Mouse (Mus musculus) layer of hippocampus, adult 2 months (tissue): ENCODE results near the gene Myom1. TPM values are rescaled to one million over a fixed set of nuclear protein-coding genes. Genes with fewer than 3 reads are reported as not detected.

Experiments used
- DNase-seq, 2 experiments: peaks; one replicate each; pipeline ENCODE4 v3.0.0; 2022; ENCODE audit warnings: low spot score in 2 of 2
- H3K27ac ChIP-seq: fragments of 200-600 bp; 2 replicates; pipeline ENCODE4 v1.8.1; 2022
- H3K4me3 ChIP-seq: fragments of 200-600 bp; 2 replicates; pipeline ENCODE4 v1.8.1; 2022; ENCODE audit warnings: mild to moderate bottlenecking
- CTCF ChIP-seq: fragments of 200-600 bp; conservative IDR thresholded peaks from 2 replicates; pipeline ENCODE4 v1.8.1; 2022; ENCODE audit warnings: antibody characterized with exemption, mild to moderate bottlenecking, moderate library complexity
- total RNA-seq, 2 experiments: library from RNA; stranded (reverse); gene quantifications; 2 replicates each; pipeline ENCODE4 v1.2.3; 2021

The Myom1 gene
- total RNA-seq, 2 experiments from 2014 or later: 2.2 to 2.8 TPM

- no peak for TF ChIP-seq CTCF
- DNase-seq: no peak
- no peak overlapping the region for H3K27ac ChIP-seq
- no peak overlapping the region for H3K4me3 ChIP-seq
Measured at GRCm38 (mm10) chr17:70997836-70998235, 4.6 kb upstream of the Myom1 start.

GRCm38 (mm10) chr17:70998400-70998975 lies 3.9 kb upstream of the Myom1 start:
- no peak overlapping the region for H3K27ac ChIP-seq
- TF ChIP-seq CTCF: no peak
- no peak overlapping the region for H3K4me3 ChIP-seq
- DNase-seq: no peak

GRCm38 (mm10) chr17:70999187-70999586 lies 3.2 kb upstream of the Myom1 start:
- TF ChIP-seq CTCF: no peak
- no peak overlapping the region for H3K27ac ChIP-seq
- DNase-seq: no peak
- H3K4me3 ChIP-seq: no peak overlapping the region

GRCm38 (mm10) chr17:71000255-71000654 lies 2.2 kb upstream of the Myom1 start:
- TF ChIP-seq CTCF: no peak
- Histone ChIP-seq H3K27ac (no peak overlapping the region), H3K4me3 (no peak overlapping the region)
- DNase-seq: no peak

GRCm38 (mm10) chr17:71001067-71001466 lies 1.4 kb upstream of the Myom1 start:
- no peak for DNase-seq
- no peak for TF ChIP-seq CTCF
- peak overlapping the region; percentile 100 for H3K27ac ChIP-seq
- peak overlapping the region; percentile 71 for H3K4me3 ChIP-seq

GRCm38 (mm10) chr17:71001699-71002080 lies 743 bp upstream of the Myom1 start:
- DNase-seq: no peak
- H3K27ac ChIP-seq: peak overlapping the region; percentile 100
- H3K4me3 ChIP-seq: peak overlapping the region; percentile 71
- TF ChIP-seq CTCF: no peak

- H3K27ac ChIP-seq: peak within 1 kb of the TSS; percentile 100
- no peak for TF ChIP-seq CTCF
- DNase-seq: no peak
- peak within 1 kb of the TSS; percentile 71 for H3K4me3 ChIP-seq
Measured at GRCm38 (mm10) chr17:71002744-71003094, 286 bp downstream of the Myom1 start, which contains the start of gene Myl12a. TSS of gene Myl12a (minus strand) at chr17:71002878.

- no peak for TF ChIP-seq CTCF
- no peak for DNase-seq
- H3K4me3 ChIP-seq: peak overlapping the region; percentile 71
- peak overlapping the region; percentile 100 for H3K27ac ChIP-seq
Measured at GRCm38 (mm10) chr17:71003112-71003511, 679 bp downstream of the Myom1 start.

- Histone ChIP-seq H3K4me3 (no peak overlapping the region), H3K27ac (no peak overlapping the region)
- TF ChIP-seq CTCF: no peak
- no peak for DNase-seq
Measured at GRCm38 (mm10) chr17:71003721-71004120, 1.3 kb downstream of the Myom1 start.

- Histone ChIP-seq H3K4me3 (no peak overlapping the region), H3K27ac (no peak overlapping the region)
- no peak for DNase-seq
- peak; percentile 60 for TF ChIP-seq CTCF
Measured at GRCm38 (mm10) chr17:71004186-71004960, 1.9 kb downstream of the Myom1 start.

GRCm38 (mm10) chr17:71006976-71007375 lies 4.5 kb downstream of the Myom1 start:
- no peak for TF ChIP-seq CTCF
- Histone ChIP-seq H3K27ac (no peak overlapping the region), H3K4me3 (no peak overlapping the region)
- DNase-seq: no peak

GRCm38 (mm10) chr17:71008676-71009075 lies 6.2 kb downstream of the Myom1 start:
- peak; percentile 23; the same call in 1 of the 2 replicates for TF ChIP-seq CTCF
- DNase-seq: no peak
- H3K27ac ChIP-seq: no peak overlapping the region
- H3K4me3 ChIP-seq: no peak overlapping the region

GRCm38 (mm10) chr17:71009751-71010150 lies 7.3 kb downstream of the Myom1 start:
- no peak overlapping the region for H3K4me3 ChIP-seq
- no peak overlapping the region for H3K27ac ChIP-seq
- no peak for TF ChIP-seq CTCF
- DNase-seq: no peak
